Mouse (Mus musculus): ENCODE data around the gene Nr4a2. TPM values are rescaled to one million over a fixed set of nuclear protein-coding genes. Genes with fewer than 3 reads are reported as not detected.

The Nr4a2 gene
- total and polyA plus RNA-seq, 3 experiments = 2.0 TPM; not detected in 1

- no peaks in the 10 kb centered on the region for H3K27me3 ChIP-seq (ENCODE audit: control insufficient read depth in 1 of 2, insufficient read depth in 2 of 2, low read length in 2 of 2)
Measured at GRCm38 (mm10) chr2:57108349-57108930, 15.4 kb downstream of the Nr4a2 start.

GRCm38 (mm10) chr2:57105401-57105800 lies 18.4 kb downstream of the Nr4a2 start:
- Histone ChIP-seq H3K9ac (ENCODE audit: control insufficient read depth, low read depth, low read length, poor library complexity, severe bottlenecking) (no peak overlapping the region), H3K36me3 (ENCODE audit: control insufficient read depth in 1 of 2, insufficient read depth in 2 of 2, low read length in 2 of 2) (no peaks in the 10 kb centered on the region), H3K79me2 (ENCODE audit: control insufficient read depth, insufficient read depth, low read length, poor library complexity) (no peaks in the 10 kb centered on the region), H3K27ac (ENCODE audit: control insufficient read depth, low read depth, low read length) (no peak overlapping the region), H3K27me3 (ENCODE audit: control insufficient read depth in 1 of 2, insufficient read depth in 2 of 2, low read length in 2 of 2) (no peaks in the 10 kb centered on the region), H3K4me1 (ENCODE audit: control insufficient read depth in 1 of 2, insufficient read depth in 2 of 2, low read length in 2 of 2) (no peaks in the 10 kb centered on the region), H3K4me3 (ENCODE audit: control insufficient read depth in 1 of 2, insufficient read depth in 1 of 2, low read depth in 2 of 2, low read length in 2 of 2) (no peak overlapping the region), H3K9me3 (replicated peaks; ENCODE audit: insufficient read depth, low read length) (no peaks in the 10 kb centered on the region)
- no peak for DNase-seq (ENCODE audit: low read depth, low spot score)
- TF ChIP-seq BHLHE40 (IDR thresholded peaks at IDR 0.05; ENCODE audit: borderline replicate concordance, low read depth, low read length) (no peak), TCF12 (IDR thresholded peaks at IDR 0.05; ENCODE audit: low read depth, low read length) (no peak), TBP (IDR thresholded peaks at IDR 0.05; ENCODE audit: low read depth, low read length) (no peak), ZMIZ1 (IDR thresholded peaks at IDR 0.05; ENCODE audit: low read depth, low read length) (no peak), GATA1 (IDR thresholded peaks at IDR 0.05; ENCODE audit: low read depth, low read length) (no peak), ZC3H11A (IDR thresholded peaks at IDR 0.05; ENCODE audit: low read depth, low read length) (no peak), MXI1 (IDR thresholded peaks at IDR 0.05; ENCODE audit: low read depth, low read length) (no peak), TAL1 (IDR thresholded peaks at IDR 0.05; ENCODE audit: low read length) (no peak)

More at GRCm38 (mm10) chr2:57108349-57108930, 15.4 kb downstream of the Nr4a2 start:
- Histone ChIP-seq H3K9ac (ENCODE audit: control insufficient read depth, low read depth, low read length, poor library complexity, severe bottlenecking) (no peak overlapping the region), H3K27ac (ENCODE audit: control insufficient read depth, low read depth, low read length) (no peak overlapping the region), H3K4me3 (ENCODE audit: control insufficient read depth in 1 of 2, insufficient read depth in 1 of 2, low read depth in 2 of 2, low read length in 2 of 2) (no peak overlapping the region), H3K4me1 (ENCODE audit: control insufficient read depth in 1 of 2, insufficient read depth in 2 of 2, low read length in 2 of 2) (0 out of 4 replicates have a peak, but pooled peaks cover 0 to 1% of the 10 kb centered on the region in 2 experiments), H3K36me3 (ENCODE audit: control insufficient read depth in 1 of 2, insufficient read depth in 2 of 2, low read length in 2 of 2) (no peaks in the 10 kb centered on the region), H3K9me3 (replicated peaks; ENCODE audit: insufficient read depth, low read length) (no peaks in the 10 kb centered on the region), H3K79me2 (ENCODE audit: control insufficient read depth, insufficient read depth, low read length, poor library complexity) (no peaks in the 10 kb centered on the region)
- DNase-seq (ENCODE audit: low read depth, low spot score) = no peak
- TF ChIP-seq POLR2A (IDR thresholded peaks at IDR 0.05; ENCODE audit: control insufficient read depth in 1 of 2, insufficient read depth in 1 of 2, low read depth in 1 of 2, low read length in 2 of 2, poor library complexity in 1 of 2) = no peak
- TF ChIP-seq MAZ (IDR thresholded peaks at IDR 0.05; ENCODE audit: low read depth, low read length) = no peak
- no peak for TF ChIP-seq MAFK (IDR thresholded peaks at IDR 0.05; ENCODE audit: borderline replicate concordance, low read depth, low read length)
- no peak for TF ChIP-seq NELFE (IDR thresholded peaks at IDR 0.05; ENCODE audit: low read depth, low read length)
- TF ChIP-seq TBP (IDR thresholded peaks at IDR 0.05; ENCODE audit: low read depth, low read length) = no peak
- no peak for TF ChIP-seq SMC3 (IDR thresholded peaks at IDR 0.05; ENCODE audit: low read depth, low read length)
- TF ChIP-seq MYC (IDR thresholded peaks at IDR 0.05; ENCODE audit: low read depth, low read length) = no peak
- no peak for TF ChIP-seq USF1 (IDR thresholded peaks at IDR 0.05; ENCODE audit: low read depth, low read length)
- TF ChIP-seq POLR2AphosphoS5 (IDR thresholded peaks at IDR 0.05; ENCODE audit: borderline replicate concordance, low read depth, low read length) = no peak
- TF ChIP-seq TCF12 (IDR thresholded peaks at IDR 0.05; ENCODE audit: low read depth, low read length) = no peak
- TF ChIP-seq E2F4 (IDR thresholded peaks at IDR 0.05; ENCODE audit: borderline replicate concordance, low read depth, low read length) = no peak
- TF ChIP-seq MYB (IDR thresholded peaks at IDR 0.05; ENCODE audit: low read depth, low read length) = no peak
- TF ChIP-seq RCOR1 (IDR thresholded peaks at IDR 0.05; ENCODE audit: low read depth, low read length) = no peak
- no peak for TF ChIP-seq CTCF (IDR thresholded peaks at IDR 0.05 in 2 of 3, conservative IDR thresholded peaks at IDR 0.05 in 1 of 3; ENCODE audit: control insufficient read depth in 1 of 3, insufficient read depth in 1 of 3, low read depth in 2 of 3, low read length in 3 of 3, poor library complexity in 1 of 3, severe bottlenecking in 1 of 3)
- no peak for TF ChIP-seq MEF2A (IDR thresholded peaks at IDR 0.05; ENCODE audit: extremely low read depth, insufficient replicate concordance, low read depth, low read length, poor library complexity, severe bottlenecking)
- no peak for TF ChIP-seq ZNF384 (IDR thresholded peaks at IDR 0.05; ENCODE audit: low read depth, low read length)
- TF ChIP-seq NRF1 (IDR thresholded peaks at IDR 0.05; ENCODE audit: insufficient read depth, low read depth, low read length, poor library complexity, severe bottlenecking) = no peak
